ENCODE assay signal across 20 mouse cellular contexts in the genomic region with DNA sequence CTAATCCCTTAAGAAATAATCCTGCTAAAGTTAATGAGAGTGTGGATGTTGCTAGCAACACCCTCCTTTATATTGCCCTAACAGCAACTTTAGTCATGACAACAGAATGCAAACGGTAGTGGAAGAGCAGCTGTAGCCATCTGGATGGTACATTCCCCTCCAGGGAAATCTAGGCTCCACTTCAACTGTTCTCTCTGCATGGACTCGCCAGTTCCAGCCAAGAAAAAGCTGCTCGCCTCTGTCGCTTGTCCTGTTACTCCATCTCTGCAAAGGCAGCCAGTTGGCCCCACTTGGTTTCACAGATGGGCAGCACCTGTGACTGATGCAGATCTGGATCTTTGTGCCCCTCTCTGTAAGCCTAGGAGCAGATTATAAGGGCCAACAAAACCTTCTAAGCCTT. TPM values are rescaled to one million over a fixed set of nuclear protein-coding genes. Genes with fewer than 3 reads are reported as not detected.
DNase-seq lines count a peak whose midpoint lies in the region; ATAC-seq lines count a peak whose summit lies in the region.
"Had no signal": no experiment of that assay in that cellular context is flagged by ENCODE, and none has a peak within 500 bp of the region (broad histone marks: within the 10 kb centered on the region; RNA-seq: fewer than 3 reads in every experiment).

No protein-coding gene starts in this region.

- H3K27me3 ChIP-seq in forebrain, embryonic 14.5 days (replicated peaks; ENCODE audit: control insufficient read depth, insufficient read depth, low read length): no peaks in the 10 kb centered on the region
- H3K27me3 ChIP-seq in forebrain, embryonic 16.5 days (replicated peaks; ENCODE audit: control insufficient read depth, insufficient read depth, low read length): no peaks in the 10 kb centered on the region
- H3K27me3 ChIP-seq: forebrain, embryonic 15.5 days had no signal

- H3K4me3 ChIP-seq in forebrain, embryonic 14.5 days (ENCODE audit: low read depth, low read length): no peak overlapping the region
- H3K4me3 ChIP-seq in forebrain, embryonic 16.5 days (replicated peaks; ENCODE audit: low read length): no peak overlapping the region
- H3K4me3 ChIP-seq: forebrain, embryonic 15.5 days; layer of hippocampus, adult 2 months had no signal

- 55% methylated on average over 4 of the region's 4 CpGs for whole genome bisulfite sequencing in forebrain, embryonic 14.5 days
- WGBS in forebrain, embryonic 16.5 days: 57% methylated on average over 4 of the region's 4 CpGs

- DNase-seq in forebrain, embryonic 14.5 days (ENCODE audit: low spot score): peak; percentile 1
- peak; percentile 22 for DNase-seq in kidney, postnatal 10 days
- no peak for DNase-seq in kidney, adult 18-20 months
- DNase-seq in brain, adult 2 months (ENCODE audit: low read depth, low spot score): peak; percentile 4
- DNase-seq in heart, postnatal 4 days: peak; percentile 7
- no peak for DNase-seq in natural killer cell, adult 2 months (ENCODE audit: low spot score in 2 of 2)
- DNase-seq in adrenal gland, postnatal 10 days: no peak
- DNase-seq: adrenal gland, postnatal 14 days; B cell, adult 2 months; gastrocnemius, postnatal 10 days; right cerebral cortex, postnatal 14 days; thymus, adult 18-20 months had no signal

- H3K9ac ChIP-seq in forebrain, embryonic 14.5 days (ENCODE audit: low read length): no peak overlapping the region
- H3K9ac ChIP-seq in forebrain, embryonic 16.5 days (replicated peaks; ENCODE audit: low read depth, low read length): no peak overlapping the region
- H3K9ac ChIP-seq: forebrain, embryonic 15.5 days had no signal

- H3K4me2 ChIP-seq in forebrain, embryonic 14.5 days (ENCODE audit: low read length): no peak overlapping the region
- H3K4me2 ChIP-seq in forebrain, embryonic 16.5 days (ENCODE audit: low read length): no peak overlapping the region
- H3K4me2 ChIP-seq: forebrain, embryonic 15.5 days had no signal

- H3K4me1 ChIP-seq in forebrain, embryonic 14.5 days (ENCODE audit: control insufficient read depth, insufficient read depth, low read length): no peaks in the 10 kb centered on the region
- H3K4me1 ChIP-seq in forebrain, embryonic 16.5 days (replicated peaks; ENCODE audit: control insufficient read depth, insufficient read depth, low read length): no peaks in the 10 kb centered on the region
- H3K4me1 ChIP-seq: forebrain, embryonic 15.5 days had no signal

- no peak for ATAC-seq in forebrain, embryonic 14.5 days
- ATAC-seq in forebrain, embryonic 16.5 days: no peak
- ATAC-seq: forebrain, embryonic 15.5 days; intestine, embryonic 16.5 days had no signal

- no peaks in the 10 kb centered on the region for H3K36me3 ChIP-seq in forebrain, embryonic 14.5 days (ENCODE audit: control insufficient read depth, insufficient read depth, low read length)
- H3K36me3 ChIP-seq in forebrain, embryonic 16.5 days (ENCODE audit: control insufficient read depth, insufficient read depth): no peaks in the 10 kb centered on the region
- H3K36me3 ChIP-seq: forebrain, embryonic 15.5 days had no signal

- no peak overlapping the region for H3K27ac ChIP-seq in forebrain, embryonic 14.5 days (ENCODE audit: low read depth, low read length)
- H3K27ac ChIP-seq in forebrain, embryonic 16.5 days (ENCODE audit: low read length): no peak overlapping the region
- H3K27ac ChIP-seq: forebrain, embryonic 15.5 days; layer of hippocampus, adult 2 months had no signal

- no peaks in the 10 kb centered on the region for H3K9me3 ChIP-seq in forebrain, embryonic 14.5 days (replicated peaks; ENCODE audit: control insufficient read depth, low read length)
- no peaks in the 10 kb centered on the region for H3K9me3 ChIP-seq in forebrain, embryonic 16.5 days (ENCODE audit: control insufficient read depth, low read length)
- H3K9me3 ChIP-seq: forebrain, embryonic 15.5 days had no signal

RNA-seq across cellular contexts. Expression of gene 4933428M09Rik, which starts 45.0 kb away (rescaled TPM):
- polyA plus RNA-seq in forebrain, embryonic 14.5 days (2014; fragmentation: Nextera tagmentation; extraction: Ambion mirVana): not detected in 2 replicates
- polyA plus RNA-seq in forebrain, embryonic 16.5 days (2015; fragmentation: Nextera tagmentation; extraction: Ambion mirVana): not detected in 2 replicates
- not detected for total RNA-seq in heart, postnatal 4 days (2021)
- total RNA-seq in adrenal gland, postnatal 10 days (2021): not detected
- total RNA-seq: adrenal gland, postnatal 14 days; gastrocnemius, postnatal 10 days; layer of hippocampus, adult 2 months; left cerebral cortex, postnatal 10 days; liver, adult 2 months; megakaryocyte, adult 5-6 weeks had no signal
- polyA plus RNA-seq: forebrain, embryonic 15.5 days; heart, embryonic 16.5 days; intestine, embryonic 16.5 days; liver, adult 2 months had no signal

RNA-seq across cellular contexts. Expression of gene 4930513O06Rik, which starts 48.0 kb away (rescaled TPM):
- polyA plus RNA-seq in forebrain, embryonic 14.5 days (2014; fragmentation: Nextera tagmentation; extraction: Ambion mirVana): not detected in 2 replicates
- polyA plus RNA-seq in forebrain, embryonic 16.5 days (2015; fragmentation: Nextera tagmentation; extraction: Ambion mirVana): not detected in 2 replicates
- not detected for total RNA-seq in heart, postnatal 4 days (2021)
- total RNA-seq in adrenal gland, postnatal 10 days (2021): not detected
- total RNA-seq: adrenal gland, postnatal 14 days; gastrocnemius, postnatal 10 days; layer of hippocampus, adult 2 months; left cerebral cortex, postnatal 10 days; megakaryocyte, adult 5-6 weeks had no signal
- polyA plus RNA-seq: forebrain, embryonic 15.5 days; heart, embryonic 16.5 days; intestine, embryonic 16.5 days; liver, adult 2 months had no signal

RNA-seq across cellular contexts. Expression of gene Serpina7, which starts 49.0 kb away (rescaled TPM):
- not detected in 2 replicates for polyA plus RNA-seq in forebrain, embryonic 14.5 days (2014; fragmentation: Nextera tagmentation; extraction: Ambion mirVana)
- not detected in 2 replicates for polyA plus RNA-seq in forebrain, embryonic 16.5 days (2015; fragmentation: Nextera tagmentation; extraction: Ambion mirVana)
- not detected for total RNA-seq in heart, postnatal 4 days (2021)
- 10 to 100 TPM in 1 of 2 experiments, 1 to 10 TPM in 1; 8.5 to 13.7 TPM for total RNA-seq in adrenal gland, postnatal 10 days (2021)
- total RNA-seq: gastrocnemius, postnatal 10 days; layer of hippocampus, adult 2 months; left cerebral cortex, postnatal 10 days; megakaryocyte, adult 5-6 weeks had no signal
- polyA plus RNA-seq: forebrain, embryonic 15.5 days; heart, embryonic 16.5 days had no signal

Comparison
In these comparisons a context has a peak if more than half of its experiments do, and no peak if none do; other contexts are left out.
1. DNase-seq: peak in forebrain, embryonic 14.5 days (single experiment), kidney, postnatal 10 days (single experiment), brain, adult 2 months (single experiment) and heart, postnatal 4 days (single experiment); none in kidney, adult 18-20 months (single experiment), natural killer cell, adult 2 months (0 of 2) and adrenal gland, postnatal 10 days (single experiment).
2. RNA of gene Serpina7, which starts 49.0 kb away (total RNA-seq): 8.5 to 13.7 TPM in adrenal gland, postnatal 10 days; not detected in heart, postnatal 4 days; every median in the first group is over 4 times any median in the second.